Mouse (Mus musculus): ENCODE measurements around the gene Nlrp9b.
"Not testable (repeated sequence)": the region's sequence is repeated elsewhere in the genome, so short reads cannot be mapped to it uniquely, and the experiment has no call there.

Nlrp9b gene

DNA sequence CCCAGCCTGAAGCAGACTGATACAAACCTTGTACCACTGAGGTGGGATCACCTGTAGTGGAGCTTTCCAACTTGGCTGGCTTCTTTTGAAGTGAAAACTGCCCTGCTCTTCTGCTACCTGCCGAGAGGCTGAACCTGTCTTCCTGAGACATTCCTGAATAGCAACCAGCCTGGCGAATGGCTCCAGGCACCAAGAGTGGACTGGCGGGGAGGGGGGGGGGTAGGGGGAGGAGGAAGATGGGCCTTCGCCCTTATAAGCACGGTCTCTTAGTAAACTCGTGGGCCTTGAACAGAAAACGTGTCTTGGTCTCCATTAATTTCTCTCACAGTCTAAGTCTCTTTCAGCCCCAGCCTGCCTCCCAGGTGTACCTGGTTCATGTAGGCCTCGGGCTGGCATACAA lies at the start of gene Nlrp9b:
Gene Nlrp9b (plus strand): TSS at position 301 of the 400 bp plus-strand sequence.
- not testable (repeated sequence) for DNase-seq (ENCODE audit: low read depth, low spot score)

DNA sequence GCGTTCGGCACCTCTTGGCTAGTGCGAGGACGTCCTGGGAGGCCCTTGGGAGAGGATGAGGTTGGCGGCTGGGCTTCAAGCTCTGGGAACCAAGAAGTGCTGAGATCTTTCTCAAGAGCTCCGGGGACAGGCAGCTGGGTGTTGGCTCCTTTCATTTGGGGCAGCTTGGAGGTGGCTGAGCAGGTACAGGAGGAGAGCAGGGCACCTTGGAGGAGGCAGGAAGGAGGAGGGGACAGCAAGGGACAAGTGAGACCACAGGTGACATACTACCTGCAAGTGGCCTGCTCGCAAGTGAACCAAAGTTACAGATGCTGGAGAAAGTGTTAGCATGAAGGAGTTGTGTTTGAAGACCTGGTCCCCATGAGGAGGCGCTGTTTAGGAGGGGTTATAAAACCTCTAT lies 46.6 kb upstream of the Nlrp9b start:
- no peak for DNase-seq (ENCODE audit: low read depth, low spot score)

GRCm38 (mm10) chr7:19945201-19945600 lies 46.1 kb upstream of the Nlrp9b start:
- DNase-seq (ENCODE audit: low read depth, low spot score), result no peak

- DNase-seq (ENCODE audit: low read depth, low spot score), result no peak
Observed at GRCm38 (mm10) chr7:19945821-19946515, 45.3 kb upstream of the Nlrp9b start.

GRCm38 (mm10) chr7:19948956-19949355 lies 42.3 kb upstream of the Nlrp9b start:
- DNase-seq (ENCODE audit: low read depth, low spot score), result no peak

GRCm38 (mm10) chr7:19949996-19950395 lies 41.3 kb upstream of the Nlrp9b start:
- no peak for DNase-seq (ENCODE audit: low read depth, low spot score)

DNA sequence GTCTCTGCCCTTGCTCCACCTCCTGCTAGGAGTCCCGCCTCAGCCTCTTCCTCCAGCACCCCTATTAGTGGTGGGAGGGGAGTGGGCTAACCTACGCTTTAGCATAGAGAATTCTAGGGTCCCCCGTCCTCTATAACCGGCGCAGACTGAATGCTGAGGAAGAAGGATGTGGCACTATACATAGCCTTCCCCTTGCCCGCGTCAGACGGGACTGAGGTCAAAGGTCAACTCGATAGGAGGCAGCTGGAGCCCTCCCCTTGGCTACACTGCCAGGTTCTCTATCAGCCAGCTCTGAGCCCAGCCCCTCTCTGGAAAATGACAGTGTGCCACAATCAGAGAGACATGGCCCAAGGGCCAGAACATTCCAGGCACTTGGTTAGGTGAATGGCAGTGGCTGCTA lies 40.7 kb upstream of the Nlrp9b start, which contains the start of gene Igsf23:
Gene Igsf23 (minus strand): TSS at position 168 of the 400 bp plus-strand sequence.
- no peak for DNase-seq (ENCODE audit: low read depth, low spot score)

DNA sequence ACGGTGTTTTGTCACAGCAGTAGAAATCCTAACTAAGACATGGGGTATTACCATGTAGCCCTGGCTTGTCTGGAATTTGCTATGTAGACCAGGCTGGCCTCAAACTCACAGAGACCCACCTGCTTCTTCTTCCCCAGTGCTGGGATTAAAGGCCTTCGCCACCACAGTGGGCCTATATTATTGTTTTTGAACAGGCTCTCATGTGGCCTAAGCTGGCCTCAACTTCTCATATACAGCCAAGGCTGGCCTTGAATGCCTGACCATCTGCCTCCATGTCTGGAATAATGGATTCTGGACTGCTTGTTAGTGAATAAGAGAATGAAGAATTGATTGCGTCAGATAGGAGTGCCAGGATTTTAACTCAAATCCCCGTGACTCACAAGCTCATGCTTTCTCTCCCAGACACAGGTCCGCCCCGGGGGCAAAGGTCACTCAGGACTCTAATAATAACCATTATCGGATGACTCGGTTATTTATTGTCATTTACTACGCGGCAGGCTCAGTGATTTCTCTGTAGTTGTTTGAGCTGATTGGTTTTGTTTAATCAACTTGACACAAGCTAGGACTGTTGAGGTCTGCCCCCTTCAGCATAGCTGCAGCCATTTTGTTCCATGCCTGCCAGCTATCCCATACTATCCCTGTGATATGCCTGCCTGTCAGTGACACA lies 38.8 kb upstream of the Nlrp9b start:
- DNase-seq (ENCODE audit: low read depth, low spot score), result no peak

DNA sequence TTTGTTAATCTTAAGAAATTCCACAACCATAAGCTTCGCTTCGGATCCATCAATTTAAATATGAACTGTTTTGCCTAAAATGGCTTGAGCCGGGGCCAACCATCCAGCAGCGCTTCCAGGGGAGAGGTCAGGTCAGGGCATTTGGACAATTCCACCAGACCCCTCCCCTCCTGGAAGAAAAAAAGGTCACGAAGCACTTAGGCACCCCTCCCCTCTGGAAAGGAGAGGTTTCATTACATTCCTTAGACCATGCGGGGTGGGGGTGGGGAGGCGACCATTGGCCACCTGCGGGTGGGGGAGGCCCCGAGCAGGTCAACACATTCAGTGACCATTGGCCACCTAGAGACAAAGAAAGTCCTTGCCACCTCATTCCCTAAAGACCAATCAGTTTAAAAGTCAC lies 38.2 kb upstream of the Nlrp9b start:
- DNase-seq (ENCODE audit: low read depth, low spot score), result no peak

DNA sequence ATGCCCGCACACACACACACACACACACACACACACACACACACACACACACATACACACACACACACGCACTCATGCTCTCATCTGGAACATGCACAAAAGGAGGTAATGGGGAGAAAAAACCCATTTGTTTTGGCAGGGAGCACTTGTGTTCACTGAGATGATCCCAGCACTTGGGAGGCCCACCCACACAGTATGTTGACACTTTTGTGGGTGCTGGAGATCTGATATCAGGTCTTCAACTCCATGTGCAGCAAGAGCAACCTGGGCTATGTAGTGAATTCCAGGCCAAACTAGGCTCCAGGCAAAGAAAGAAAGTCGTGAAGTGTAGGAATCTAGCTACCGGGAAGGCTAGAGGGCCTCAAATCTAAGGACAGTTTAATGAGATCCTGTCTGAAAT lies 35.4 kb upstream of the Nlrp9b start:
- DNase-seq (ENCODE audit: low read depth, low spot score), result no peak

- DNase-seq (ENCODE audit: low read depth, low spot score), result peak; percentile 71
Observed at GRCm38 (mm10) chr7:19956341-19956781, 34.9 kb upstream of the Nlrp9b start.

GRCm38 (mm10) chr7:19962423-19962822 lies 28.8 kb upstream of the Nlrp9b start:
- no peak for DNase-seq (ENCODE audit: low read depth, low spot score)

DNA sequence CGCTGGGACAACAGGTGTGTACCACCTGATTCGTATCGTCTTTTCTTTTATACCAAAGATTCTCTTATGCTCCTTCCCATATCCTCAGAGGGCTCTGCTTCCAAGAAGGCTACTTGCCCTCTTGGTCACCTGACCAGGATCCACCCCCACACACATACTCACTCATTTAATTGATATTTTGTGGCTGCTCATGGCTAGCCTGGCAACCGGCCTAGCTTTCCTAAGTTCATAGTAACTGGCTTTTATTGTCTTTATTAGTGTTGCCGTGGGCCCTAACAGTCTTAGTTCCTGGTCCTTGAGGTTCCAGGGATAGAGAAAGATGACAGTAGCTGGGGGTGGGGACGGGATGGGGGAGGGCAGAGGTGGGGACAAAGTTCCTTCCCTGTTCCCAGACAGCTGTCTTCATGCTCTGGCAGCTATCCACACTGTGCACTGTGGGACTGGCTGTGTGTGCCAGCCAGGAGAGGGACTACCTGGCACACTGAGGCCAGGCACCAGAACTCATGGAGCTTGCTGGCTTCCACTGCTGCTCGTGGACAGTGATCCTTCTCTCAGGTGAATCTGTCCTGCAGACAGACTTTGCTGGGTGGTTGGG lies 26.2 kb upstream of the Nlrp9b start, which contains the start of gene Ceacam20:
Gene Ceacam20 (plus strand): TSS at position 428 of the 595 bp plus-strand sequence.
- no peak for DNase-seq (ENCODE audit: low read depth, low spot score)

DNA sequence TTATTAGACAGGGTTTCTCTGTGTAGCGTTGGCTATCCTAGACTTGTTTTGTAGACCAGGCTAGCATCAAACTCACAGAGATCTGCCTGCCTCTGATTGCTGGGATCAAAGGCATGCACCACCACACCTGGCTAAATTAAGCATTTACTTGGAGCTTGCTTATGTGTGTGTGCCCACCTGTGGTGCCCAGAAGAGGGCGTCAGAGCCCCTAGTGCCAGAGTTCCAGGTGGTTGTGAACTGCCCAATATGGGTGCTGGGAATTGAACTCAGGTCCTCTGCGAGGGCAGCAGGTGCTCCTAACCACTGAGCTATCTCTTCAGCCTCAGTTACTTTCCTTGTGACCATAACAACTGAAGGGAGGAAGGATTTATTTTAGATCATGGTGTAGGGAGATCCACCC lies 22.2 kb upstream of the Nlrp9b start:
- DNase-seq (ENCODE audit: low read depth, low spot score), result no peak

- DNase-seq (ENCODE audit: low read depth, low spot score), result peak; percentile 17
Observed at GRCm38 (mm10) chr7:19969541-19970090, 21.6 kb upstream of the Nlrp9b start.

DNA sequence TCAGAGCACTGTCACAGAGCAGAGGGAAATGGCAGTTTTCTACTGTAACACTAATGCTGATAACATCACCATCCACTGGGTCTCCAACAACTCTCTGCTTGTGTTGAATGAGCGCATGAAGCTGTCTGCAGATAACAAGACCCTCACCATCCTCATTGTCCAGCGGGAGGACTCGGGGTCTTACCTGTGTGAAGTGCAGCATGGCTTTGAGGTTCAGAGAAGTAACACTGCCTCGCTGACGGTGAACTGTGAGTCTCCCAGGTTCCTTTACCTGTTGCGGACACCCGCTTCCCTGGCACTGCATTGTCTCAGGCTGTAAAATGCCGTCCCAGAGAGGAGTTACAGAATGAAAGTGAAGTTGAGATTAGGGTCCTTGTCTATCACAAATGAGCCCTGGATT lies 21.1 kb upstream of the Nlrp9b start:
- no peak for DNase-seq (ENCODE audit: low read depth, low spot score)

DNA sequence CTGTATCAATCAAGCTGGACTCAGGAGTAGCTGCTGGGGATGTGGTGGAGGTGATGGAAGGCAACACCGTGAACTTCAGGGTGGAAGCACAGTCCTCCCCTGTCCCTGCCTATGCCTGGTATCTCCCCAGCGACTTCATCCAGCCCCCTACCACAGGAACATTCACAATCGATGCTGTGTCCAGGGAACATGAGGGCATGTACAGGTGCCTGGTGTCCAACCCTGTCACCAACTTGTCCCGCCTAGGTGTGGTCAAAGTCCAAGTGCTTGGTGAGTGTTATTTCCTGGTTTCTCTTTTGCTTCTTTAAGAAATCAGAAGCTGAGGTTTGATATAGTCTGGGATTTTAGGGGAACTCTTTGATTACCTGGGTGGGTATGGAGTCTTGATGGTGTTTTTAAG lies 19.7 kb upstream of the Nlrp9b start:
- no peak for DNase-seq (ENCODE audit: low read depth, low spot score)

DNA sequence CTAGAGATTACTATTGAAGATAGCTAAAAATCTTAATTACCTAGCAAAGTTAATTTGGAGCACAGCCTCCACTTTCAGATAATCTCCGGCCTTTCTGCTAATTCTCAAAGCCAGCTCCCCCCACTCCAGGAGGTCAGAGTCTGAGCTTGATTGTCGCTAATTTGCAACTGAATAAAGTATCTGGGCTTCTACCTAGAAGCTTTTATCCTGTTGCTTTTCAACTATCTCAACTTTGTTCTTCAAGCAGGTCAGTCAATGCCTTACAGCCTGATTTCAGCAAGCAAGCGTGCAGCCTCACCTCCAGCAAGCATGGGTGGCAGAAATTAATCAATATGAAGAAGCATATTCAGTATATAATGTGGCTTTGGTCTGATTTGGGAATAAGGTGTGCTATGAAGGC lies 5.5 kb downstream of the Nlrp9b start:
- DNase-seq (ENCODE audit: low read depth, low spot score), result not testable (repeated sequence)

DNA sequence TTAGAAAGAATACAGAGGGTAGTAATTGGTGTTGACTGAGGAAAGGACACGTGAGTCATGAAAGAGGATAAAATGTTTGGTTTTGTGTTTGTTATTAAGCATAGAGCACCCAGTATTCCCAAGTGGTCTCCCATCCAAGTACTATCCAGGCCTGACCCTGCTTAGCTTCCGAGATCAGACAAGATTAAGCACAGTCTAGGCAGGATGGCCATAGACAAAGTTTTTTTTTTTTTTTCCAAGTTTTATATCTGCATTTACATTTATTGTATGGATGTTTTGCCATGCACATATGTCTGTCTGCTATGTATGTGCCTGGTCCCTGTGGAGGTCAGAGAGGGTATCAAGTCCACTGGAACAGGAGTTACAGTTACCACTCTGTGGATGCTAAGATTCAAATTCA lies 18.7 kb downstream of the Nlrp9b start:
- no peak for DNase-seq (ENCODE audit: low read depth, low spot score)

- DNase-seq (ENCODE audit: low read depth, low spot score), result peak; percentile 4
Observed at GRCm38 (mm10) chr7:20064100-20064499, 72.8 kb downstream of the Nlrp9b start.

- DNase-seq (ENCODE audit: low read depth, low spot score), result not testable (repeated sequence)
Observed at GRCm38 (mm10) chr7:20078118-20078517, 86.9 kb downstream of the Nlrp9b start.

GRCm38 (mm10) chr7:20099380-20099779 lies 108.1 kb downstream of the Nlrp9b start, which contains the start of gene Vmn1r91:
Vmn1r91 (plus strand) TSS chr7:20099680.
- not testable (repeated sequence) for DNase-seq (ENCODE audit: low read depth, low spot score)

Data from A20 (cell line).